Mouse (Mus musculus): Measurements from ENCODE around the gene Dgkz. TPM values are rescaled to one million over a fixed set of nuclear protein-coding genes. Genes with fewer than 3 reads are reported as not detected.
A peak's percentile ranks its signal among the peaks of the same experiment; 100 is the strongest.

The Dgkz gene
- total RNA-seq, 4 experiments from 2014 or later, result 463 to 479 (median 474) TPM

DNA sequence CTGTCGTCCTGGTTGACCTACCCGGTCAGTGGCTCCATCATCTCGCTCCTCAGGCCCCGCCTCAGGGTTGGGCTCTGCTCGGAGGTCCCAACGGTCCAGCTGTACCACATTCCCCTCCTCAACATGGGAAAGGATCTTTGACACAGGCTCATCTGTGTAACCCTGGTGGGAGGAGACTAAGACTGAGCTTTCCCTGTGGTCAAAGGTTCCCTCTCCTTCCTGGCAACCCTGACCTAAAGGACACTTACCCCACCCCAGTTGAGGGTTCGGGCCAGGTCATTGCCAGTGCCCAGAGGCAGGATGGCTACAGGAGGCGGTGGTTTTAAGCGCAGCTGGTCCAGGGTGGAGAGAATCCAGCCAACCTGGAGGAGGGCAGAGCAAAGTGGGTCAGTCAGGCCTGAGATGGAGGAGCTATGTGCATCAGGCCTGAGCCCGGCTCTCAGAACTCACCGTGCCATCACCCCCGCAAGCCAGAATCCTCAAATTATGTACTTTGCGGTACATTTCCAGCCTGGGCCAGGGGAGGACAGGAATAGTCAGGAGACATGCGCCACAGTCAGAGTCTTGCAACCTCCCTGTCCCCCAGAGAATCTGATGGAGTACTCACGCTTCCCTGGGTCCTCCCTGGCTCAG lies 36.2 kb downstream of the Dgkz start:
- no peak for DNase-seq (ENCODE audit: low spot score in 2 of 2)

DNA sequence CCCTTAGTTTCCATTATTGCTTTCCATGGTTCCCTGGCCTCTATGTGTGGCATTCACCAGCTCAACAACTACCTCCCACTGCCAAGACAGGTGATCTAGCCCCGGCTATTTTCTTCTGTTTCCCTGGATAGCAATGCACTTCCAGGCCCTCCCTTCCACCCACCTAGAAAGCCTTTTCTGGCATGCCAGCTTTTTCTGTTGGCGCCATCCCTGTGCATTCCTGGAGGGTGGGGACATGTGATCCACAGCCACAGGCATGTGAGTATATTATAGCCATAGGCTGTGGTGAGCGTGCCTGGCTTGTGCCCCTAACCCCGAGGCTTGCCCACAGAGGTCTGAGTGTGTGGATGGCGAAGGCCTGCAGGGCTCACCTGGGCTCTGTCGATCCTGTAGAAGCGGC lies 39.5 kb downstream of the Dgkz start:
- no peak for DNase-seq (ENCODE audit: low spot score in 2 of 2)

DNA sequence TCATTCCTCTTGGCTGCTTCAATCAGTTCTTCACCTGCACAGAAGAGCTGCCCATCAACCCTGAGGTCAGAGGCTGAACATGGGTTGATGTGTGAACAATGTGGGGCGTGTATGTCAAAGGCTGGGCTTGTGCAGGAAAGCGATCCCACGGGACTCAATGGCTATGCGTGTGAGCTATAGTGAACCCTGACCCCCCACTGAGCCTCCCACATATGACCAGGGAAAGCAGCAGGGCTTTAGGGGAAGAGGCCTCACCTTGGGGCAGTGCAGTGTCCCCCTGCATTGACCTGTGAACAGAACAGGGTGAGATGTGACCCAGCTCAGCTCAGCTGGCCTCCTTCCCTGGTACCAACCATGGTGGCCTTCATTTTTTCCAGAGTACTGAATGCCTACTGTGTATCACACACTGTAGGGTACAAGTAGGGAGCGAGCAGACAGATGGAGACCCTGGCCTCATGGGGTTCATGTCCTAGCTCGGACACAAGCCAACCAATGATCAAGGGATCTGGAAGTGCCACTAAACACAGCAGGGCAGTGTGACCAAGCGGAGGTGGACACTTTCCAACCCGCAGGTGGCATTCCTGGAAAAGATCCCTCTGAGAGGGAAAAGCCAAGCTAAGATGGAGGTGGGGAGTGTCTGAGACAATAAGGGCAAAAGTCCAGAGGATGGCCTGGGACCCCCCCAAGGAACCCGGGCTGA lies 40.7 kb downstream of the Dgkz start:
- no peak for DNase-seq (ENCODE audit: low spot score in 2 of 2)

DNA sequence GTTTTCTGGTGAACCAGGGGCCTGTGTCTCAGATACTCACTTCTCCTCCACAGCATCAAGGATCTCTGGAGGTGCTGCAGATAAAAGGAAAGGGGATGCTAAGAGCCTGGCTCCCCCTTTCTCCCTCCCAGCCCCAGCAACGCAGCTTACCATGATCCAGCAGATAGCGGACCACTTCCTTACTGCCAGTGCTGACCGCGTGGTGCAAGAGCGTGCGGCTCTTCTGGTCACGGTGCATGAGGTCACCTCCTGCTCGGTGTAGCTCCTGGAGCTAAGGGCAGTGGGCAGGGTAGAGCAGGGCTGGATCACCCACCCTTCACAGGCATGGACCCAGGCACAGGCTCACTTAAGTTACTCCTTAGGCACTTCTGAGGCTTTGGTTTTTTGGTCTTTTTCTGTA lies 41.6 kb downstream of the Dgkz start:
- DNase-seq (ENCODE audit: low spot score in 2 of 2), result no peak

DNA sequence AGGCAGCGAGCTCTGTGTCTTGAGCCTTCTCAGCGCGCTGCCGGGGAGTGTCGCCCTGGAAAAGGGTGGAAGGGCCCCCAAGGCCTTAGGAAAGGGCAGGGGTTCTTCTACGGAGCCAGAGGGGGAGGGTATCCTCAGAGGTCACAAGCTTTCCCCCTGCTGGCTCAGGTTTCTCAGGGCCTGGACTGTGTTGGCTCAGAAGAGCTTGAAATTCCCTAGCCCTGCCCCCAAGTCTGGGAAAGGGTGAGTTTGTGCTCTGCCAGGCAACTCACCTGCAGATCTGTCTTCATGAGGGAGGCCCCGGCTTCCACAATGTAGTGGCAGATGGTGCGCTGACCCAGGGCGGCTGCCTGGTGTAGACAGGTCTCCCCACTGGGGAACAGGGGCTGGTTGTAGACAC lies 42.2 kb downstream of the Dgkz start:
- no peak for DNase-seq (ENCODE audit: low spot score in 2 of 2)

DNA sequence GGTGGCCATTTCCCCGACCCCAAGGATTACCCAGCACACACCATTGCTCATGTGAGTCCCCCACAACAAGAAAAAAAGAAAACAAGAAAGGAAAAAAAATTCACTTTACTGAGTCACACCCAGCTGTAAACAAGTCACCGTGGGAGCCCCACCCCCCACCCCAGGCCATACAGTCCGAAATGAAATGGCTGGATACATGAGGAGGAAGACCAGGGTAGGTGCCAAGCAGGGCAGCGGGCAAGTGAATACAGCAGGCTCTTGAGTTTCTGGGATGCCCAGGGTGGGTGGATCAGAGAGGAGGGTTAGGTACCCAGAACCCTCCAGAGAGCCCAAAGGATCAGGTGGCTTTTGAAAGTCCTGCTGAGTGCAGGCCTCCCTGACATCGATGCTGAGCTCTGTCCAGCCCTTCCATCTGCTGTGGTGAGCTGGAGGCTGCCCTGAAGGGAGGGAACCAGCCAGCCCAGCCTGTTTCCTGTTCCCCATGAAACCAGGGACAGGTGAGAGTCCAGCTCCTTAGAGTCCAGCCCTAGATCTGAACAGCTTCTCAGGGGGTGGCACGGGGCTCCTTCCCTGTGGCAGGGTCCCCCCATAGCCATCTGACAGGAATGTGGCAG lies 42.8 kb downstream of the Dgkz start:
- no peak for DNase-seq (ENCODE audit: low spot score in 2 of 2)

DNA sequence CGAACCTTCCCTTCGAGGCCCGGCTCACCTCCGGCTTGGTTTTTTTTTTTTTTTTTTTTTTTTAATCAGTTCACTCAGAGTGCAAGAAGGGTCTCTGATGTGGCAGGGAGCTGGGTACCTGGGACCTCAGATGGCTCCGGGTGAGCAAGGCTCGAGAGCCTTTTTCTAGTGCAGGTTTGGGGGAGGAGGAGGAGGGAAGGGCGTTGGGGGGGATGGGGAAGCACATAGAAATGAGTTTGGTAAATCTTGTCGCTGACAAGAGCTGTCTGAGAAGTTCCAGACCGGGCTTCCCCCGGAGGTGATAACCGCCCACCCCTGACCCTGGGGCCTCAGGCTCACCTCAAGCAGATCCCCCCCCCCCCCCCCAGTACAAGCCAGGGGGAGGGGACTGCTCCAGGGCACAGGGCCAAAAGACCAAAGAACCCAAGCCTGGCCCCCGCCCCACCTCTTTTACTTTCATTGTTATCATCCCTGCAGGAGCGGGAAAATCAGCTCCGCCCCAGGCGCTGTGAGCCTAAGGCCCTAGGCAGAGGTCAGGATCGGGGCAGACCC lies 43.4 kb downstream of the Dgkz start, which contains the start of gene Mdk:
Gene Mdk (minus strand): TSS at position 138 of the 552 bp plus-strand sequence.
- DNase-seq (ENCODE audit: low spot score in 2 of 2), result no peak

DNA sequence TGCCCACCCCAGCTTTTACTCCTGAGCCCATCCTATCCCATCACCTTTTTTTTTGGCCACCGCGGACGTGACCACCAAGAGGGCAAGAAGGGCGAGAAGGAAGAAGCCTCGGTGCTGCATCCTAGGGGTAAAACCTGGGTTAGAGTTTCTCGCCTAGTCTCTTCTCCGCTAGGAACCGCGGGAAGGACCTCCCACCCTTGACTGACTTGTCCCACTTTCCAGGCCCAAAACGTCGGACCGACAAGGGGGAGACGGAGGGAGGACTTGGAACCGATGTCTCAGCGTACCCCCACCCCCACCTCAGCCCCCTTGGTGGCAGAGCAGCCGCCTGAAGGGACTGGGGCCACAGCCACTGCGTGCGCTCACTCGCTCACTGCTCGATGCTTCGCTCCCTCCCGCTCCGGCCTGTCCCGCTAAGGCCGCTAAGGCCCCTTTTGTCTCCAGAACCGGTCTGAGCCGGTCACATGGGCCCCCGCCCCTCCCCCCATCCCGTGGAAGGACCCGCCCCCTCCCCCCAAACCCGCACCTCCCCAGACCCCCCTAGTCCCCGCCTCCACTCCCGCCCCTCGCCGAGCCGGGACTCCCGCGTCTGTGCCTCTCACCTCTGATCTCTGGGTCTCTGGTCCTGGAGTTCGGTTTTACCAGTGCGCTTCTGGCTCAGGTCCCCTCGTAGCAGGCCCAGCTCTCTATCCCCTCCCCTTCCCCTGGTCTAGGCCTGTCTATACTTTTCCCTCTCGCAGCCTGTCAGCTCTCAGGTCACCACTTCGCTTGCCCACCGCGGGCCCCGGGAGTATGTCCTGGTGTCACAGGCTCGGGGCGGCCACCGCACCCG lies 44.1 kb downstream of the Dgkz start:
- DNase-seq (ENCODE audit: low spot score in 2 of 2), result no peak

DNA sequence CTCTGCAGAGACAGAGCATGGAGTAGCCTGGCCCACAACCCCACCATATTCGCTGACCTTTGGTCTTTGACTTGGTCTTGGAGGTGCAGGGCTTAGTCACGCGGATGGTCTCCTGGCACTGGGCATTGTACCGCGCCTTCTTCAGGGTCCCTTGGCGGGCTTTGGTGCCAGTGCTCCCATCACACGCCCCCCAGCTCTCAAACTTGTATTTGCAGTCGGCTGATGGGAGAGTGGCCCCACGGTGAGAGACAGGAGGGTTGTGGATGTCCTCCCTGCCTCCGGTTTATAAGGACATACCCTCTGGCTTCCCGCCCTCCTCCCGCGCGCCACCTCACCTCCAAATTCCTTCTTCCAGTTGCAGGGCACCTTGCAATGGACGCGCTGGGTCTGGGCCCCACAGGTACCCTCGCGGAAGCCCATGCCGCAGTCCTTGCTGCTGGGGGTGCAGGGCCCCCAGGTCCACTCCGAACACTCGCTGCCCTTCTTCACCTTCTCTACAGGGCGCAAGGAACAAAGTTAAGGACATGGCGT lies 44.8 kb downstream of the Dgkz start:
- no peak for DNase-seq (ENCODE audit: low spot score in 2 of 2)

DNA sequence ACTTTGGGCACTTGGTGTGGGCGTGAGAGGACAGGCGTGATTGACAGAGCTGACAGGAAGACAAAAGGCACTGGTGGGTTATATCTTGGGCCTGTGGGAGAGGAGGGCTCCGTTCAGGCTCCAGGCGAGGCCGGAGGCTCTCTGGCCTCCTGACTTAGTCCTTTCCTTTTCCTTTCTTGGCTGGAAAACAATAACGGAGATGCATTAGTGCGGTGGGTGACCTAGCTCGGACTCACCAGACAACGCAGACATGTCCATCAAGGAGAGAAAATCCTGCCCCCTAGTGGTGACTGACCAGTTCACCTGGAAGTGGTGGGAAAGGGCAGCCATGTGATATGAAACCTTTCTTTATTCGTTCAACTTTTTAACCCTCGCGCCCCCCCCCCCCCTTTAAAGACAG lies 45.7 kb downstream of the Dgkz start:
- DNase-seq (ENCODE audit: low spot score in 2 of 2), result no peak

DNA sequence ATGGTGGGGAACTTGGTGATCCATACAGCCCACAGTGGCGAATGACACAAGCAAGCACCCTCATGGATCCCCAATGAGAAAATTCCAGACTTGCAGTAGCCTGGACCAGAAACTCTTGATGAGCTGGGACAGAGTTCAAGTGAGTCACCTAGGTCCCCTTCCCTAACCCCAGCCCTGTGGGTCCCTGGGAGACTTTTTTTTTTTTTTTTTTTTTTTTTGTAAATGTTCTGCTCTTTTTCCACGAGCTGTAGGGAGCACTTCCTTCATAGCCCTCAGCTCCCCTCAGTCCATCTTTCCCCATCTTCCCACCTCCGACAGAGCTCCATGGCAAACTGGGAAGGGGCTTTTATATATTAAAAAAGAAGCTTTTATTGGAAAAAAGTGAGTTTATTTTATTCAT lies 46.2 kb downstream of the Dgkz start:
- DNase-seq (ENCODE audit: low spot score in 2 of 2), result no peak

DNA sequence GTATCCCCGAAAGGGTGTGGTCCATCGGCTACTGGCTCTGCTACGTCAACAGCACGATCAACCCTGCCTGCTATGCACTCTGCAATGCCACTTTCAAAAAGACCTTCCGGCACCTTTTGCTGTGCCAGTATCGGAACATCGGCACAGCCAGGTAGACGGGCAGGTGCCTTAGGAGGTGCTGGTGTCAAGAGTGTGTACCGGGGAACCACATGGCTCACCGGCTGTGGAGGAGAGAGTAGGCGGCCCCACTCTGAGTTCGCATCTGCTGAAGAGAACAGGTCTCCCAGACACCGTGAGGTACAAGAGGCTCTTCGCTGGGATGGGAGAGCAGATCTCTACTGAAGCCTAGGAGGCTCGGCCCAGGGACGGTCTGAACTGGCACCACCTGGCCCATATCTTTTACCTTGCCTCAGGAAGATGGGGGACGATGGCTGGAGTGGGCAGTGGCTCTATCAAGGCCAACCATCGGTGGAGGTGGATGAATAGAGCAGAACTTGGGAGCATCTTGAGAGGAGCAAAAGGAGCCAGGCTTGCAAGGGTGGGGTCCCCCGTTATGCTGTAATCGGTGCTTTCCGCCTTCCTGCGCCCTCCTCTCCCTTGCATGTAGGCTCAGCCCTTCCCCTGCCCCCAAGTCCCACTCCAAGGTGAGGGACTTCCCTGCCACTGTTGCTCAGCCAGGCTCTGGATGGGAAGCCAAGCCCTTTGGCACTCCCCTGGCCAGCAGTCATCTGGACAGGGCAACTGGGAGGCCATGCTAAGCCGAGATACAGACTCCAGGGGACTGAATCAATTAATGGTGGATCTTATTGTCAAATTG lies 46.9 kb downstream of the Dgkz start:
- DNase-seq (ENCODE audit: low spot score in 2 of 2), result no peak

DNA sequence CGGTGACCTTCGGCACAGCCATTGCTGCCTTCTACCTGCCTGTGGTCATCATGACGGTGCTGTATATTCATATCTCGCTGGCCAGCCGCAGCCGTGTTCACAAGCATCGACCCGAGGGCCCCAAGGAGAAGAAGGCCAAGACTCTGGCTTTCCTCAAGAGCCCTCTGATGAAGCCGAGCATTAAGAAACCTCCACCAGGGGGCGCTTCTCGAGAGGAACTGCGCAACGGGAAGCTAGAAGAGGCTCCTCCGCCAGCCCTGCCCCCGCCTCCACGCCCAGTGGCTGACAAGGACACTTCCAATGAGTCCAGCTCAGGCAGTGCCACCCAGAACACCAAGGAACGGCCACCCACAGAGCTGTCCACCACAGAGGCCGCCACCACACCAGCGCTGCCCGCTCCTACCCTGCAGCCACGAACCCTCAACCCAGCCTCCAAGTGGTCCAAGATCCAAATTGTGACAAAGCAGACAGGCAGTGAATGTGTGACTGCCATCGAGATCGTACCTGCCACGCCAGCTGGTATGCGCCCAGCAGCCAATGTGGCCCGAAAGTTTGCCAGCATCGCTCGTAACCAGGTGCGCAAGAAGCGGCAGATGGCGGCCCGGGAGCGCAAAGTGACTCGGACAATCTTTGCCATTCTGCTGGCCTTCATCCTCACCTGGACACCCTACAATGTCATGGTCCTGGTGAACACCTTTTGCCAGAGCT lies 47.7 kb downstream of the Dgkz start:
- DNase-seq (ENCODE audit: low spot score in 2 of 2), result peak in 1 of 2 experiments; percentile 85

DNA sequence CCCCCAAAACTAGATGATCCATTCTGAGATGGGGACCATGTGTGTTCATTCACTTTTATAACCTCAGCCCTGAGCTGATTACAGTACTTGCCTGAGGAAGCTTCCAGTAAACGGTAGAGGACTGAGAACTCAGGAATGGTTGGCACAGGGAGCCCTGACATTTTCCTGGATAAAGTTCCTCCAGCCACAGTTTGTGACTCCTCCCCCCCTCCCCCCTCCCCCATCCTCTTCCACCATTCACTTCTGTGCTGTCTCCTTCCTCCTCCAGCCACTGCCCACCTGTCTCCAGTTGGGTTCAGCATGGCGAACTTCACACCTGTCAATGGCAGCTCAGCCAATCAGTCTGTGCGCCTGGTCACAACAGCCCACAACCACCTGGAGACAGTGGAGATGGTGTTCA lies 48.7 kb downstream of the Dgkz start, which contains the start of gene Chrm4:
Gene Chrm4 (plus strand): TSS at position 301 of the 400 bp plus-strand sequence.
- DNase-seq (ENCODE audit: low spot score in 2 of 2), result no peak

DNA sequence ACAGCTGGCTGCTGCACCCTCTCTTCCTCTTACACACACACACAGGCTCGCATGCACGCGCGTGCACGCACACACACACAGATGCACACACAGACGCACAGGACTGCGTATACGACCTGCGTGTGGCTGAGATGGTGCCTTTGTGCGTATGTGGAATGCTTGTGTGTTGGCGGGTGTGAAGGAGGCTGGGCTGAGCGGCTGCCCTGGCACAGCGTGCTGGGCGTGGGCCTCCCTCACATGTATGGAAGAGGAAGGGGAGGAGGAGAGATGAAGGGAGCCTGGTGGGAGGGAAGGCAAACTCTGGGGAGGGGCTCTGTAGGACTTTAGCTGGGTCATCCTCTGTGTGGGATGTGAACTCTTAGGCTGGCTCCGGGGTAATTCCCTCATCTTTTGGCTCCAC lies 50.2 kb downstream of the Dgkz start:
- no peak for DNase-seq (ENCODE audit: low spot score in 2 of 2)

DNA sequence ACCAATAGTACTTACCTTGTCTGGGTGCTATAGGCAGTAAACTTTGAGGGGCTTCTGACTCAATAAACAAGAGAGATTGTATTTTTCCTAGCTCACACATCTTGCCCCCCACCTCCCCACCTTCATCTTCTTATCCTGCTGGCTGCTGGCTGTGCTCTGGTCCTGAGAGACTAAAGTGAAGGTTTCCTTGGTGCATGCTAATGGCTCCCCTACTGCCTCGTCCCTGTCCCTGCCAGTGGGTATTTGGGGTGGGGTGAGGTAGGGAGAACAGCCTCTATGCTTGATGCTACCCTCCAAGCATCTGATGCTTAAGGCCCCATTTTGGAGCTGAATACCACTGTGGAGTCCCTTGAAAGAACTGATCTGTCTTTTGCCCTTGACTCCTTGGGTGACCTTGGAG lies 50.9 kb downstream of the Dgkz start:
- DNase-seq (ENCODE audit: low spot score in 2 of 2), result no peak

DNA sequence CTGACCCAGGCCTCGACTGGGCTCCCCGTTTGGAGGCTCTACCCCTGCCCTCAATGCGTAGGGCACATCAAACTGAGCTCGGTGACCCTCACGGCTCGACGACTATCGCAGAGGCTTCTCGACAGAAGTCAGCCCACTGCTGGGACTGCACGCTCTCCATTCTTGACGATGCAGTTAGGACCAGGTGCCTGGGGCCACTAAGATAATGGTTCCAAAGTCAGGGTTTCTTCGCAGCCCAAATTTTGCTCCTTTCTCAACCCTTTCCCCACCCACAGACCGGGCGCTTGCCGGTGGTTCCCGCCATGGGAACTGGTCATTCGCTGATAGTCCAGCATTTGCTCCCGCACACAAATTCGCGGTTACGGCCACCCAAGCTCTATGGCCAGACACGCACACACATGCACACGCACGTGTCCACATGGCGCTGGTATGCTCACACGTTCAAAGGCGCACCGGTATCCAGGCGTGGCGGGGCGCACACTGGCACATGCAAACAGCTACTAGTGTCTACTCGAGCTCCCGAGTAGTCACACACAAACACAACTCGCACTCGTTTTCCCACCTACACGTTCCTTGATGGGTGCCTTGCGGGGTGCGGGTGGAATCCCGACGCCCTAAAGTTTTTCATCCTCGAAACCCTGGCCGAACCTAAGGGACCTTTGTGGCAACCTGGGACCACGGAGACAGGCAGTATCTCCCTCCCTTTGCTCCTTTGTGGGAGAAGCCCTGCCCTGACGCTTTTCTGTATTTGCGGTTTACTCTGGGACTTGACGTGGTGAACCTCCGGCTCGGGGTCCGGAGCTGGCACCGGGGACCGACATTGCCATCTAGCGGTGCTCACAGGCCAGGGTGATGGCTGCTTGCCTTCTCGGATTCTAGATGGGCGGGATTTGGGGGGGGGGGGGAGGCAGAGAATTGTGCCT lies 52.0 kb downstream of the Dgkz start:
- DNase-seq (ENCODE audit: low spot score in 2 of 2), result no peak

DNA sequence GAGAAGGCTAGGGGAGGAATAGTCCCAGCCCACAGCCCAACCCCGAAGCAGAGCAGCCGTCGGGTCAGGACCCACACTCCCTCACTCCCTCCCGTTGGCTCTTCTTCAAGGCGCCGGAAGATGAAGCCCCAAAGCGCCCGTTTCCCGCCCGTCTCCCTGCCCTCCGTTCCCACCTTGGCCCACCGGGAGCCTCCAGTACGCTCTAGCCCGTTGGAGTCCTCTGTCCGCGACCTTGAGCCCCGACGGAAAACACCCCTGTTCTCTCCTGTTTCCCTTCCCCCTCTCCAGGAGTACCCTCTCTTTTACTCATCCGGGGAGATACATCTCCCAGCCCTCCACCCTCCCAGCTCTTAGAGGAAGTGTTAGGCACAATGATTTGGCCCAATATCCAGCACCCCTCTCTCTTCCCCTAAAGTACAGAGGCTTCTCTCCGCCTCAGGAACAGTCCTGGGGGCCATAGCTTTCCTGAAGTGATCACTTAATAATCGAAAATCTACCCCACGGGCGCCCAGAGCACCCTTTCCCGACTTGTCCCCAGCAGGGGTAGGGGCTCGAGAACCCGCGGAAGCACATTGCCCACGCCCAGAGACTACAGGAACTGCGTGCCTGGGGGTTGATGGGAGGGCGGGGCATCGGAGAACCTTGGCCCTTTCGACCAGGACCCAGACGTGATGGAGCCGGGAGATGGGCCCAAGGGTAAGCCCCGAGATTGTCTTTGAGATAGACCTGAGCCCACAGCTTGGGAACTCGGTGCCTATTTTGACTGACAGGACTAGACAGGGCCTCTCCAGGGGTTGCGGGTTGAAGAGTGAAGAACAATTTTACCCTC lies 52.9 kb downstream of the Dgkz start:
- DNase-seq (ENCODE audit: low spot score in 2 of 2), result no peak
